ENCODE assay signal across 14 mouse cellular contexts in the genomic region with DNA sequence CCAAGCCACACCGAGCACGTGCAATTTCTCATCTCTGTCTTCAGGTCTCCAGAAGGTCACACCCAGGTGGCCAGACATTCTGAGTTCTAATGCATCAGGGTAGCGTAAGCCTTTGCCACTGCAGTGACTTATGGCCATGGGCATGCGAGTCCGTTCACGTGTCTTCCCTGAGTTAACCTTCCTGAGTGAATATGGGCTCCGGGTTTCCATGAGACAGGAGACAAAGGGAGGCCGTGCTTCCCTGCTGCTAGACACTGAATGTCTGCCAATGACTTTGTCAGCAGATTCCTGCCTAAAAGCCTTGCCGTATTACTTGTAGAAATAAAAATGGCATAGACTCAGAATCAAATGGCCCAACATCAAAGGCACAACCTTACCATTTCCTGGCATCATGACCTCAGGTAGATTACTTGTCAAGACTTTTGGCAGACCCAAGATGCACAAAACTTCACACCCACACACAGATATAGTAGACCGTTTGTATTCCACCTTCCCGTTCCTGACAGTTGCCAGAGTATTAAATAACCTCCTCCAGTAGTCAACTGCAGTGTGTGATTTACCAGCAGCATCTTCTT.
DNase-seq lines count a peak whose midpoint lies in the region; ATAC-seq and TF ChIP-seq lines count a peak whose summit lies in the region.
"Had no signal": no experiment of that assay in that cellular context is flagged by ENCODE, and none has a peak within 500 bp of the region (broad histone marks: within the 10 kb centered on the region; RNA-seq: fewer than 3 reads in every experiment).

No protein-coding gene starts in this region.

- no peak overlapping the region for H3K4me2 ChIP-seq in hindbrain, postnatal 0 days (ENCODE audit: low read depth, low read length)
- H3K4me2 ChIP-seq in hindbrain, embryonic 12.5 days (replicated peaks): no peak overlapping the region
- H3K4me2 ChIP-seq: heart, embryonic 13.5 days; liver, embryonic 13.5 days; midbrain, embryonic 11.5 days had no signal

- no peaks in the 10 kb centered on the region for H3K27me3 ChIP-seq in hindbrain, postnatal 0 days (ENCODE audit: insufficient read depth, low read length)
- no peaks in the 10 kb centered on the region for H3K27me3 ChIP-seq in hindbrain, embryonic 12.5 days
- H3K27me3 ChIP-seq: heart, embryonic 13.5 days; liver, embryonic 13.5 days had no signal

- peak; percentile 43 for DNase-seq in hindbrain, postnatal 0 days (ENCODE audit: low spot score)
- peak; percentile 59 for DNase-seq in Muller cell, postnatal 12 days (ENCODE audit: inconsistent ontology term)
- DNase-seq in brain, embryonic 14.5 days (ENCODE audit: low read depth): peak; percentile 31
- DNase-seq in cerebellum, postnatal 14 days: peak; percentile 45 to 60
- DNase-seq in heart, postnatal 14 days: no peak
- DNase-seq: adrenal gland, postnatal 10 days; gastrocnemius, postnatal 36 days; kidney, adult 11 months; kidney, postnatal 14 days; liver, embryonic 13.5 days had no signal

- no peak for TF ChIP-seq CTCF in hindbrain, postnatal 0 days (IDR thresholded peaks at IDR 0.05; ENCODE audit: low read depth)
- TF ChIP-seq CTCF in brain, embryonic 14.5 days (IDR thresholded peaks at IDR 0.05; ENCODE audit: borderline replicate concordance, extremely low read depth, insufficient read depth, insufficient read length): no peak

- TF ChIP-seq POLR2A in brain, embryonic 14.5 days (IDR thresholded peaks at IDR 0.05; ENCODE audit: borderline replicate concordance, extremely low read depth, insufficient read depth, insufficient read length, poor library complexity, severe bottlenecking): no peak

- H3K9me3 ChIP-seq in hindbrain, postnatal 0 days (ENCODE audit: low read length): no peaks in the 10 kb centered on the region
- H3K9me3 ChIP-seq in hindbrain, embryonic 12.5 days (replicated peaks): no peaks in the 10 kb centered on the region
- H3K9me3 ChIP-seq: heart, embryonic 13.5 days; liver, embryonic 13.5 days had no signal

- no peaks in the 10 kb centered on the region for H3K4me1 ChIP-seq in hindbrain, postnatal 0 days (ENCODE audit: insufficient read depth, low read length)
- H3K4me1 ChIP-seq in hindbrain, embryonic 12.5 days: no peaks in the 10 kb centered on the region
- H3K4me1 ChIP-seq: liver, embryonic 13.5 days had no signal

- H3K4me3 ChIP-seq in hindbrain, postnatal 0 days (ENCODE audit: low read length): no peak overlapping the region
- H3K4me3 ChIP-seq in hindbrain, embryonic 12.5 days: no peak overlapping the region
- H3K4me3 ChIP-seq: heart, embryonic 13.5 days; liver, embryonic 13.5 days had no signal

- H3K27ac ChIP-seq in hindbrain, postnatal 0 days: no peak overlapping the region
- no peak overlapping the region for H3K27ac ChIP-seq in hindbrain, embryonic 12.5 days
- H3K27ac ChIP-seq: heart, embryonic 13.5 days; liver, embryonic 13.5 days had no signal

- no peak overlapping the region for H3K9ac ChIP-seq in hindbrain, postnatal 0 days (replicated peaks; ENCODE audit: low read length)
- H3K9ac ChIP-seq in hindbrain, embryonic 12.5 days: no peak overlapping the region
- H3K9ac ChIP-seq: heart, embryonic 13.5 days; liver, embryonic 13.5 days had no signal

- intact Hi-C loops in heart, postnatal 14 days (cut with DNase I): no loop called here

- WGBS in hindbrain, postnatal 0 days: 51% methylated on average over 11 of the region's 11 CpGs
- 81% methylated on average over 11 of the region's 11 CpGs for WGBS in hindbrain, embryonic 12.5 days

- ATAC-seq in hindbrain, postnatal 0 days: peak; percentile 47; the same call in 1 of the 2 replicates
- ATAC-seq in hindbrain, embryonic 12.5 days (ENCODE audit: low FRiP score): no peak
- no peak for ATAC-seq in CD4-positive, CD25-positive, alpha-beta regulatory T cell, adult 4 months

- no peaks in the 10 kb centered on the region for H3K36me3 ChIP-seq in hindbrain, postnatal 0 days (ENCODE audit: insufficient read depth, low read length)
- no peaks in the 10 kb centered on the region for H3K36me3 ChIP-seq in hindbrain, embryonic 12.5 days
- H3K36me3 ChIP-seq: heart, embryonic 13.5 days; liver, embryonic 13.5 days had no signal

Comparison
In these comparisons a context has a peak if more than half of its experiments do, and no peak if none do; other contexts are left out.
1. DNase-seq: peak in hindbrain, postnatal 0 days (single experiment), Muller cell, postnatal 12 days (single experiment), brain, embryonic 14.5 days (single experiment) and cerebellum, postnatal 14 days (2 of 2); none in heart, postnatal 14 days (0 of 2).